Mouse (Mus musculus): ENCODE measurements around the gene Lta. TPM values are rescaled to one million over a fixed set of nuclear protein-coding genes. Genes with fewer than 3 reads are reported as not detected.

Gene Lta
- polyA plus RNA-seq, 1 experiment from 2014 or later: 0.27 TPM

DNA sequence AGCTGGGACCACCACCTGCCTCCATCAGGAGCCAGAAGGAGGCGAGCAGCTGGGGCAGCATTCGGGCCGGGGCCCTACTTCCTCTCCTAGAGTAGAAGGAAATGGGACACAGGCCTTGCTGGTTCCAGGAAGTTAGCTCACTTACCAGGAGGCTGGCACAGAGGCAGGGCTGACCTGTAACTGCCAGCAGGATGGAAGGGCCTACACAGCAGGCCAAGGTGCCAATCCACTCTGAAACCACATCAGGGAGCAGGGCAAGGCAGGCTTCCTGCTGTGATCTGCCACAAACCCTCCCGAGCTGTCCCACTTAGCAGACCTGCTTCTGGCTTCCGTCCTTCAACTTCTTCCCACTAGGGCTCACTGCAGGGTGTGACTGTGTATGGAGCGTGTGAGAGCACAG, 17.1 kb upstream of the Lta start:
- H3K27ac ChIP-seq: no peak overlapping the region
- peaks cover 39% of the 10 kb centered on the region for H3K36me3 ChIP-seq
- 80% methylated on average over 6 of the region's 6 CpGs for WGBS

DNA sequence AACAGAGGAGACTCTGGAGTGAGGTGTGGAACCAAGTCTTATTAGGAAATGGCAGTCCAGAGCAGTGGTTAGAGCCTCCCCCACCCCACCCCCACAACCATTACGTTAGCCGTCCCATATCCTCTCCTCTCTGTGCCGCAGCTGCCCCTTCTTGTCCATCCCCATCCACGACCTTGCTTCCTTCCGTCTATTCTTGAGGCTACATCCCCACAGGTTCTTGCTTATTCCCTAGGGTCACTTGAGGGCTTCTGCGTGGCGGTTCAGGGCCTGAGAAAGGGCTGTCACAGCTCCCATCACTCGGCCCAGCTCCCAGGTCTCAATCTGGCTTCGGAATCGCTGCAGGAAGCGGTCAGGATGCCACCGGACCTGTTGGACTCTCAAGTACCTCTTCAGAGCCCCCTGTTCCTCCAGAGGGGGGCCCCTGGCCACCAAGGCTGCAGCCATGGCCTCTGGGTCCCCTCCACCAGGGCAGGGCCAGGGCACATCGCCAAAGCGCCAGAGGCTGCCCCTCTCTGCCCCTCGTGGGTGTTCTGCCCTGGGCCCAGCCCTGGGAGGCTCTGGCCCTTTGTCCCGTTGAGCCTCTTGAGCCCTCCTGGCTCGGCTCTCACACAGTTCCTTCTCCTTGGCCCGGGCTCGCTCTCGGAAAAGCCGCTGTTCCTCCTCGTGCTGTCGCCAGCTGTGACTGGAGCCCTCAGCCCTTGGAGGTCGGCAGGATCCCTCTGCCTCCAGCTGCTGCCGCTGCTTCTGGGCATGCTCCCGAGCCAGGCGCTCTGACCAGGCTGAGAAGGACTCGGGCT, 15.2 kb upstream of the Lta start, which contains the start of gene Gm16181:
Gene Gm16181, plus strand, starts transcription at position 679 of the 797 bp plus-strand sequence.
- no peak for ATAC-seq (ENCODE audit: insufficient number of reproducible peaks, insufficient read depth, low FRiP score, low TSS enrichment)
- no peak within 1 kb of the TSS for H3K27ac ChIP-seq
- no peaks in the 10 kb centered on the region for H3K4me1 ChIP-seq
- H3K4me3 ChIP-seq: no peak within 1 kb of the TSS
- H3K9me3 ChIP-seq: no peaks in the 10 kb centered on the region
- no peak within 1 kb of the TSS for H3K9ac ChIP-seq
- peaks cover 31% of the 10 kb centered on the region for H3K36me3 ChIP-seq
- no peak within 1 kb of the TSS for H3K4me2 ChIP-seq (replicated peaks)
- no peaks in the 10 kb centered on the region for H3K27me3 ChIP-seq
- WGBS: 82% methylated on average over 28 of the region's 28 CpGs

More for the DNA sequence above, 17.1 kb upstream of the Lta start:
- no peaks in the 10 kb centered on the region for H3K9me3 ChIP-seq
- H3K4me1 ChIP-seq: no peaks in the 10 kb centered on the region
- H3K9ac ChIP-seq: no peak overlapping the region
- no peaks in the 10 kb centered on the region for H3K27me3 ChIP-seq
- H3K4me3 ChIP-seq: no peak overlapping the region
- no peak for ATAC-seq (ENCODE audit: insufficient number of reproducible peaks, insufficient read depth, low FRiP score, low TSS enrichment)
- H3K4me2 ChIP-seq (replicated peaks): no peak overlapping the region

DNA sequence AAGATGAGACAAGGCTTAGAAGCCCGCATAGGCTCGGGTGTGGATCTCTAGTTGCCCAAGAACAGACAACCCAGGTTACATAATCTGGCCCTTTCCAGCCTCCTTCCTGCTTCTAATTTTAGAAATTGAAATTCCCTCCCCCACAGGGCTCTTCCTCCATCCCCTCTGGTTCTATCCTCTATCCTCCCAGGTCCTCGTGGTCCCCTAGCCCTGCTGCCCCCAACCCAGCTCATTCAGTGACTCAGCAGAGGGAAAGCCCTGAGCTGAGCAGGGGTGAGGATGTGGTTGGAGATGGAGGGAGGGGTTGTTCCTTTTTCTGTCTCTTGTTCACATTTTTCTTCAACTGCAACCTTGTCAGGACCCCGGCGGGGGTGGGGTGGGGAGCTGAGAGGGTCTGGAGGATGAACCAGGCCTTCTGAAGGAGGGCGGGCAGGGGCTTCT, 14.5 kb upstream of the Lta start:
- Histone ChIP-seq H3K4me1 (0 out of 2 replicates have a peak, but pooled peaks cover 2% of the 10 kb centered on the region), H3K36me3 (peaks cover 25% of the 10 kb centered on the region), H3K4me3 (no peak overlapping the region), H3K4me2 (replicated peaks) (no peak overlapping the region), H3K27ac (no peak overlapping the region), H3K9ac (no peak overlapping the region), H3K27me3 (no peaks in the 10 kb centered on the region), H3K9me3 (no peaks in the 10 kb centered on the region)
- ATAC-seq (ENCODE audit: insufficient number of reproducible peaks, insufficient read depth, low FRiP score, low TSS enrichment): no peak
- WGBS: 85% methylated on average over 6 of the region's 6 CpGs

DNA sequence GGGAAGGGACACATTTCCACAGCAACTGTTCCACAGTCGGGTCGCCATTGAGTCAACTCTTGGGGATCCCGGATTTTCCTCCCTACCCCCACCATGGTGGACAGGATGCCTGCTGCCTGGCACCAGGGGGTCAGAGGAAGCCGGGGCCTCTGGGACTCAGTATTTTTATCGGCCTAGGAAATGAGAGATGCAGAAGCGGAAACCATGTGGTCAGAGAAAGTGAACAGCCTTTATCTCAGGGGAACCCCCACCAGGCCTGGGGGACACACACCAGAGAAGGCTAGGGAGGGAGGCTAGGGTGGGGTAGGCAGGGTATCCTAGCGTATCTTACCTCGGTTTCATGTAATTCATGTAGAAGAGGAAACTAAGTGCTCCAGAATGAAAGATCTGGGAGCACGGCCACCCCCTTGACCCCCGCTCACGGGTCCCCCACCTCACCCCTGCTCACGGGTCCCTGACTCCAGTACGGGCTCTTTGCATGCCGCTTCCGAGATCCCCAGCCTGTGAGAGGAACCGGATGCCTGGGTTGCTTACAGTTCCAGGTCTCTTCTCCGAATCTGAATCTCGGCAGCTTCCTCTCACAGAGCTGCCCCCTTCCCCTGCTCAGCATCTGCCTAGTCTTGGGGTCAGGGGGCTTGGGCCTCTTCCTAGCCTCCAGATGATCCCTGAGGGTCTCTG, 13.5 kb upstream of the Lta start:
- Histone ChIP-seq H3K9ac (no peak overlapping the region), H3K9me3 (no peaks in the 10 kb centered on the region), H3K27me3 (no peaks in the 10 kb centered on the region), H3K36me3 (peaks cover 24% of the 10 kb centered on the region), H3K27ac (0 out of 2 replicates have a peak overlapping the region, but pooled peaks have one; percentile 6), H3K4me3 (no peak overlapping the region), H3K4me1 (0 out of 2 replicates have a peak, but pooled peaks cover 3% of the 10 kb centered on the region), H3K4me2 (replicated peaks) (no peak overlapping the region)
- WGBS: 76% methylated on average over 18 of the region's 18 CpGs
- no peak for ATAC-seq (ENCODE audit: insufficient number of reproducible peaks, insufficient read depth, low FRiP score, low TSS enrichment)

DNA sequence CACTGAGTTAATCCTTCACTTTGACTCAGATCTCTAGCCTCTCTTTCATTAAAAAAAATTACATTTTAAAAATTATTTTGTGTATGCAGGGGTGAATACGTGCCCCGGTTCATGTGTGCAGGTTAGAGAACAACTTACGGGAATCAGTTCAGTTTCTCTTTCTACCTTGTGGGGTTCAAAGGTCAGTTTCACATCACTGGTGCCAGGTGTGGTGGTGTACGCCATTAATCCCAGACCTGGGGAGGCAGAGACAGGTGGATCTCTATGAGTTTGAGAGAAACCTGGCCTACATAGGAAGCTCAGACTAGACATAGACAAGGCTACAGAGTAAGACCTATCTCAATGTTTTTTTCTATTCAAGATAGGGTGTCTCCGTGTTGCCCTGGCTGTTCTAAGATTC, 7.9 kb upstream of the Lta start:
- 91% methylated on average over 5 of the region's 5 CpGs for WGBS
- no peak overlapping the region for H3K4me2 ChIP-seq (replicated peaks)

DNA sequence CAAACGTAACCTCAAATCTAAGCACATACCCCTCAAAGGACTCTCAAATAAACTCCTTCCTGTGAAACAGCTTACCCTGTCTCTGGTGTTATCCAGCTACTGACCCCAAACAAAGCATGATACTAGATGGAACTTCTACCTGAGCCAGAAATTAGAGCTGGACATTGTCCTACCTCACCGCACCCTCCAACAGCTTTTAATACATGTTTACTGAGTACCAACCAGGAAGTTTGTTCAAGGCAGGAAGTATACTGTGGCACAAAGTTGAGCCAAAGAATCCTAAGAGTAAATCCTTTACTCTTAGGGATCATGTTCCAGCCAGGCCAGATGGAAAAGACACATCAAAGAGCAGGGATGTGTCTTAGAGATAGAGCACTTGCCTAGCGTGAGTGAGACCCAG, 5.4 kb upstream of the Lta start:
- H3K4me3 ChIP-seq: no peak overlapping the region
- 75% methylated on average over 3 of the region's 3 CpGs for WGBS
- no peak overlapping the region for H3K27ac ChIP-seq
- no peak overlapping the region for H3K9ac ChIP-seq
- no peaks in the 10 kb centered on the region for H3K36me3 ChIP-seq
- H3K27me3 ChIP-seq: no peaks in the 10 kb centered on the region
- ATAC-seq (ENCODE audit: insufficient number of reproducible peaks, insufficient read depth, low FRiP score, low TSS enrichment): no peak
- H3K9me3 ChIP-seq: no peaks in the 10 kb centered on the region
- 0 out of 2 replicates have a peak, but pooled peaks cover 3% of the 10 kb centered on the region for H3K4me1 ChIP-seq
- H3K4me2 ChIP-seq (replicated peaks): no peak overlapping the region

More for the DNA sequence above, 7.9 kb upstream of the Lta start:
- no peaks in the 10 kb centered on the region for H3K27me3 ChIP-seq
- H3K4me3 ChIP-seq: no peak overlapping the region
- no peaks in the 10 kb centered on the region for H3K9me3 ChIP-seq
- H3K9ac ChIP-seq: no peak overlapping the region
- no peaks in the 10 kb centered on the region for H3K36me3 ChIP-seq
- no peak overlapping the region for H3K27ac ChIP-seq
- no peak for ATAC-seq (ENCODE audit: insufficient number of reproducible peaks, insufficient read depth, low FRiP score, low TSS enrichment)
- H3K4me1 ChIP-seq: 0 out of 2 replicates have a peak, but pooled peaks cover 3% of the 10 kb centered on the region

DNA sequence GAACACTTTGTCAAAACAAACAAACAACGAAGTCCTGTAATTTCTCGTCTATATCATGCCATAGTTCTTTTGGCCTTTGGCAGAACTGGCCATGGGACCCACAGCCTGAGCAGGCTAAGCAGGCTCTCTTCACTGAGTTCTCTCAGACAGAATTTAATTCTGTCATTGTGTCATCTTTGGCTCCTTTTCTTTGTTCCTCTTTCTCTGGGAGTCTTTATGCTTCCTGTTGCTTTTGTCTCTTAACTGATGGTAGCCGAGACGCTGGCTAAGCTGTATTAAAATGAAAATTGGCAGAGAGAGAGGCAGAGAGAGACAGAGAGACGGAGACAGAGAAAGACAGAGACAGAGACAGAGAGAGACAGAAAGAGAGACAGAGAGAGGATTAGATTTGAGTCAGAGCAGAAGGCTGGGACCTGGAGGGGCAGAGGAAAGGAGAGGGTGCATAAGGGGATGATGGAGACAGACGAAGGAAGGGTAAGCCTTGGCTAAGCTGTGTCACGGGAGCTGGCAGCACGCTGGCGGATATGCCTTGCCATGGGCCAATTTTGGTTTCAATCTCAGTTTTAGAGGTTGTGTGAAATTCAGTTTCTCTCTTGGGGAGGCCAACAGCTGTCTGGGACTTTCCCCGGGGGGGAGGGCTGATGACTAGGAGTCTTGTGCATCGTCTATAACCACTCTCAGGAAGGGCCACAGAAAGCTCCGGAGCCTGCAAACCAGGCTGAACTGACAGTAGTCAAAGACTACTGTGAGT, 4.8 kb upstream of the Lta start:
- Histone ChIP-seq H3K9ac (no peak overlapping the region), H3K27me3 (peaks cover 6% of the 10 kb centered on the region), H3K9me3 (no peaks in the 10 kb centered on the region), H3K36me3 (no peaks in the 10 kb centered on the region), H3K4me1 (0 out of 2 replicates have a peak, but pooled peaks cover 3% of the 10 kb centered on the region), H3K27ac (no peak overlapping the region), H3K4me2 (replicated peaks) (no peak overlapping the region), H3K4me3 (no peak overlapping the region)
- no peak for ATAC-seq (ENCODE audit: insufficient number of reproducible peaks, insufficient read depth, low FRiP score, low TSS enrichment)
- WGBS: 82% methylated on average over 12 of the region's 12 CpGs

DNA sequence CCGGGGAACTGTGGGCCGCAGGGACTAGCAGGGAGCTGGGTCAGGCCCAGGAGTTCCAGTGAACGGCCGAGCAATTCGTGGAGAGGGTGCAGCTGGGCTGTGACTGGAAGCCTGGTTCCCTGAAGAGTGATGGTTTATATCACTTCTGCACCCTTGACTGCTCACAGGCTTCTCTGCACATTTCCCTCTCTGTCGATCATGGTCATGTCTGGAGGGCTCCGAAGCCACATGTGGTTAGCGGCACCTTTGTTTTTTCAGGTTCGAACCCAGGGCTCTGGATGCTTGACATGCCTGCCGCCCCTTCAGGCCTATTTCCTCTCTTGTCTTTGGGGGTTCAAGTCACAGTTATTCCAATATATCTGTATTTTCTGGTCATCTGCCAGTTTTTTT, 224 bp upstream of the Lta start:
- ATAC-seq (ENCODE audit: insufficient number of reproducible peaks, insufficient read depth, low FRiP score, low TSS enrichment): no peak
- H3K4me3 ChIP-seq: no peak overlapping the region
- H3K9me3 ChIP-seq: no peaks in the 10 kb centered on the region
- H3K9ac ChIP-seq: no peak overlapping the region
- H3K4me2 ChIP-seq (replicated peaks): no peak overlapping the region
- peaks cover 50% of the 10 kb centered on the region for H3K27me3 ChIP-seq
- WGBS: 55% methylated on average over 10 of the region's 10 CpGs
- H3K4me1 ChIP-seq: no peaks in the 10 kb centered on the region
- no peak overlapping the region for H3K27ac ChIP-seq
- H3K36me3 ChIP-seq: no peaks in the 10 kb centered on the region

DNA sequence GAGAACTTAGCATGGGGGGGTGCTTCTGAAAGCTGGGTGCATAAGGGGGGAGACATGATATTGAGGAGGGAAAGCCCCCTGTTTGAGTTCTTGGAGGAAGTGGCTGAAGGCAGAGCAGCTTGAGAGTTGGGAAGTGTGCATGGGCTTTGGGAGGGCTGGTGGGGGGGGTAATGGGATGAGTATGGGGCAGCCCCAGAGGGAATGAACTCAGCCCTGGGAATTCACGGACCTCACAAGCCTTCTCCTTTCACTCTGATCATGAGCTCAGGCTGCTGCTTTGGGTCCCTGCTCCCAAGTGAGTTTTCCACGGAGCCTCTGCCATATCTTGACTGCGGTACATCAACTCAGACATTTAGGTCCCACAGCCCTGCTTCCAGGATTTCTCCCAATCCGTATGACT, 2.7 kb downstream of the Lta start:
- Histone ChIP-seq H3K4me1 (0 out of 2 replicates have a peak, but pooled peaks cover 4% of the 10 kb centered on the region), H3K27me3 (peaks cover 65% of the 10 kb centered on the region), H3K36me3 (no peaks in the 10 kb centered on the region), H3K4me2 (replicated peaks) (no peak overlapping the region), H3K4me3 (no peak overlapping the region), H3K9ac (no peak overlapping the region), H3K27ac (no peak overlapping the region), H3K9me3 (no peaks in the 10 kb centered on the region)
- ATAC-seq (ENCODE audit: insufficient number of reproducible peaks, insufficient read depth, low FRiP score, low TSS enrichment): no peak
- 70% methylated on average over 4 of the region's 4 CpGs for WGBS

DNA sequence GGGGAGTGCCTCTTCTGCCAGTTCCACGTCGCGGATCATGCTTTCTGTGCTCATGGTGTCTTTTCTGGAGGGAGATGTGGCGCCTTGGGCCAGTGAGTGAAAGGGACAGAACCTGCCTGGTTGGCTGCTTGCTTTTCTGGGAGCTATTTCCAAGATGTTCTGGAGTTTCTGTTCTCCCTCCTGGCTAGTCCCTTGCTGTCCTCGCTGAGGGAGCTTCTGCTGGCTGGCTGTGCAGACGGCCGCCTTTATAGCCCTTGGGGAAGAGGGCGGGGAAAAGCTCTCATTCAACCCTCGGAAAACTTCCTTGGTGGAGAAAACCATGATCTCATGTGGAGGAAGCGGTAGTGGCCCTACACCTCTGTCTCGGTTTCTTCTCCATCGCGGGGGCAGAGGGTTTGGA, 3.4 kb downstream of the Lta start, which contains the start of gene Tnf:
Gene Tnf, minus strand, starts transcription at position 221 of the 400 bp plus-strand sequence.
- Histone ChIP-seq H3K4me2 (replicated peaks) (no peak within 1 kb of the TSS), H3K4me1 (0 out of 2 replicates have a peak, but pooled peaks cover 4% of the 10 kb centered on the region), H3K27ac (no peak within 1 kb of the TSS), H3K36me3 (no peaks in the 10 kb centered on the region), H3K9me3 (no peaks in the 10 kb centered on the region), H3K27me3 (peaks cover 70% of the 10 kb centered on the region), H3K4me3 (no peak within 1 kb of the TSS), H3K9ac (no peak within 1 kb of the TSS)
- ATAC-seq (ENCODE audit: insufficient number of reproducible peaks, insufficient read depth, low FRiP score, low TSS enrichment): no peak
- 39% methylated on average over 13 of the region's 13 CpGs for WGBS

DNA sequence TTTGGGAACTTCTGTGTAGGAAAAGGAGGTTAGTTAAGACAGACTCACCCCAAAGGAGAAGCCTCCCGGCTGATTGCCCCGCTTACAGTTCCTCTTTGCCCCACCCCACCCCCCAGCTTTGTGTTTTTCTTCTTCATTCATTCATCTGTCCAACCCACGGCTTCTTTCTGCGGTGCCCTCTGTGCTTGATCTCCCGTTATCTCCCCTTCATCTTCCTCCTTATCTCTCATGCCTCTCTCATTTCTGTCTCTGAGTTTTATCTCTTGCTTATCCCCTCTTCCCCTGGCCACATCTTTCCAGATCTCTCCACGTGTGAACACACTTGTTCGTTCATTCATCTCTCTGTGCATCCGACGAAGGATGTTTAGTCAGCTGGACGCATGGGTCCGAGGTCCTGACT, 4.0 kb downstream of the Lta start:
- ATAC-seq (ENCODE audit: insufficient number of reproducible peaks, insufficient read depth, low FRiP score, low TSS enrichment): no peak
- H3K4me3 ChIP-seq: no peak overlapping the region
- H3K9me3 ChIP-seq: no peaks in the 10 kb centered on the region
- H3K27ac ChIP-seq: no peak overlapping the region
- H3K36me3 ChIP-seq: no peaks in the 10 kb centered on the region
- H3K4me1 ChIP-seq: 0 out of 2 replicates have a peak, but pooled peaks cover 5% of the 10 kb centered on the region
- no peak overlapping the region for H3K9ac ChIP-seq
- no peak overlapping the region for H3K4me2 ChIP-seq (replicated peaks)
- peaks cover 76% of the 10 kb centered on the region for H3K27me3 ChIP-seq
- WGBS: 73% methylated on average over 11 of the region's 11 CpGs
